Mouse (Mus musculus) telencephalon, adult 2 months (tissue): ENCODE results near the gene Abcf2.

Experiments
- DNase-seq: peaks from one replicate; pipeline ENCODE4 v3.0.0-alpha.2; 2011; ENCODE audit warnings: low read depth, low spot score

Gene Abcf2

GRCm38 (mm10) chr5:24601911-24602750, 24.9 kb upstream of the Abcf2 start:
- DNase-seq: peak; percentile 55

- DNase-seq: no peak
Measured at GRCm38 (mm10) chr5:24601071-24601835, 24.0 kb upstream of the Abcf2 start.

GRCm38 (mm10) chr5:24600236-24600635, 23.0 kb upstream of the Abcf2 start:
- no peak for DNase-seq

DNA sequence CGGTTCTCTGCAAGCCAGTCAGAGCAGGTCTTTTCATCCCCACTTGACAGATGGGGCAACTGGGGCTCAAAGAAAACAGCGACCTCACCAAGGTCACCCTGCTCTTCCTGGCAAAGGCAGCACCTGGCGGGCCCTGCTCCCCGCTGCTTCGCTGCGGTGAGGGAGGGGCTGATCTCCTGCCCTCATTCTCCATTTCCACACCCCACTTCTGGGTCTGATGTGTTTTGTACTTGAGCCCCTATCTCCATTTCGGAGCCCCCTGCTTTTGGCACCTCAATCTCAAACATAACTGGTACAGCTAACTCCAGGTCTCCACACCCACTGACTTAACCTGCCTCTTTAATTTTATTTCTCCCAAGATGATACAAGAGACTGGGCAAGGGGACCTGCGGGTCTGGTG, 21.9 kb upstream of the Abcf2 start:
- DNase-seq: no peak

GRCm38 (mm10) chr5:24598570-24599006, 21.3 kb upstream of the Abcf2 start:
- DNase-seq: no peak

- no peak for DNase-seq
Measured at GRCm38 (mm10) chr5:24597901-24598569, 20.8 kb upstream of the Abcf2 start.

- DNase-seq: peak; percentile 85
Measured at GRCm38 (mm10) chr5:24597221-24597728, 20.0 kb upstream of the Abcf2 start.

DNA sequence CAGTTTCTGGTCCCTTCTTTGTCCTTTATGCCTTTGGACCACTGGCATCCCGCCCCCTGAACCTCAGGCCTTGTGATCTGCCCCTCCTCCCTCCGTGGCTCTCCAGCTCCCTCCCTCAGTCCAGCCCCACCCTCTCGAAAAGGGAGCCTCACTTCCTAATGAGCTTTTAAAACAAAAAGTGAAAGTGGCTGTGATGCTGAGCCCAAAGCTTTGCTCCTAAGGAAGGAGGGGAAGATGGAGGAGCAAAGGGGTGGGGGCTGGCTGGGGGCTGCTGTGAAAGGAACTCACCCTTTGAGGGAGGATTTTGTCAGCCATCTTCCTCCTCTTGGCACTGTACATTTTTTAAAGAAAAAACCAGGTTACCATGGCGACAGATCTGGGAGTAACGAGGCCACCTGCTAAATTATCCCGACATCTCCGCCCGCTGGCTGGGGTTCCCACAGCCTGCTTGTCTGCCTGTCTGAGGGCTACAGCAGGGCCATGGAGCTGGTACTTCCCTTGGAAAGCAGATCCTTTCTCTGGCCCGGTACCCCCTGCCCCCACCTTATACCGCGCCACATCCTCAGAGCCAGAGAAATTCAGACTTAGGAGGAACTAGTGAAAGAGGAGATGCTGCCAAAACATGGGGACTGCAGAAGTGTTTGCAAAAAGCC, 19.4 kb upstream of the Abcf2 start:
- DNase-seq: peak; percentile 84

- no peak for DNase-seq
Measured at GRCm38 (mm10) chr5:24595786-24596380, 18.6 kb upstream of the Abcf2 start.

GRCm38 (mm10) chr5:24595261-24595660, 18.0 kb upstream of the Abcf2 start:
- DNase-seq: no peak

GRCm38 (mm10) chr5:24594346-24594745, 17.1 kb upstream of the Abcf2 start:
- DNase-seq: no peak

DNA sequence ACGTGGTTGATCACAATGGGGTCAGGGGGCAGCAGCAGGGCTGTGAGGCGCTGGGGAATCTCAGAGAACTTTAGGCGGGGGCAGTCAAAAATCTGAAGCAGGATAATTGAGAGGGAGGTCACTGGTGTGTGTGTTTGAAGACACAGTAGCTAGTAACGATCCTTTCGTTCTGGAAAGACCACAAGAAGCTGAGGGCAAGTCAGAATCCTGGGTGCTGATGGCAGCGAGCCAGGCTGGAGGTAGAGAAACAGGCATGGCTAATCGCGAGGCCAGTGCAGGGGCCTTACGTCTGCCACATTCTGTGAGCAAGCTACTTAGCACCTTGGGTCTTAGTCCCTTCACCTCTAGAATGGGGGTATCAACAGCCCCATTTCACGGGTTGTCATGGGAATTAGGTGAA, 16.7 kb upstream of the Abcf2 start:
- no peak for DNase-seq

DNA sequence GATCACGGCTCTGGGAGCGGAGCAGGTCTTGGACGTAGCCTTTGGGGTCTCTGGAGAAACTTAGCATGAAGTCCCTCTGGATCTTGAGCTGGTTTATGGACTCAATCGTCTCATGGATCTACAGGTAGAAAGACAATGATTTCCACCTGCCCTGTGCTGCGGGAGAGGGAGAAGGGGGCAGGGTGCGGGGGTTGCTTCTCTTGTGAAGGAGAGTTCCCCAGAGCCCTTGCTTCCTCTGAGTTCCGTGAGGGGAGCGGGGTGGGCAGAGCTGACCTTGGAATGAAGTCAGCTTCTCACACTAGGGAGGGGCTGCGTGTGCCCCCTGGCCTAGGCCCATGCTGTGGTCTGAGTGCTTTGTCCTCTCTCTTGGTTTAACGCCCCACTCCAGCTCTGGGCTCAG, 16.0 kb upstream of the Abcf2 start:
- no peak for DNase-seq

GRCm38 (mm10) chr5:24592471-24593160, 15.3 kb upstream of the Abcf2 start:
- no peak for DNase-seq

GRCm38 (mm10) chr5:24591796-24592470, 14.7 kb upstream of the Abcf2 start:
- no peak for DNase-seq

GRCm38 (mm10) chr5:24591268-24591721, 14.0 kb upstream of the Abcf2 start:
- no peak for DNase-seq

GRCm38 (mm10) chr5:24589511-24590500, 12.5 kb upstream of the Abcf2 start:
- no peak for DNase-seq

DNA sequence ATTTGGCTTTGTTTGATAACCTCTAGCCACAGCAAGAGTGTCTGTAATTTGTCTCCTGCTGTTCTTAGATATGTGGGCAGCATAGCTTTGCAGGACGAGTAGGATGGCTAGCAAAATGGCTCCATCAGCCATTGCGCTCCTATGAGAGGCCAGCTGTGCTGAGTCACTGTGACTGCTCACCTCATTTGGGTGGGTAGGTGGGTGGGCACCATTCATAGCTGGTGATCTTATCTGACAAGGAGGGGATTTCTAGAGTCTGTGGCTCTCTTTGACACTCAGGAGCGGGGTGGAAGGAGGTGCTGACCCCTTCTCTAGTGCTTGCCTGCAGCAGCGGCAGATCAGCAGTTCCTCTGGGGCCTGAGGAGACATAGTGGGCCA, 9.9 kb upstream of the Abcf2 start:
- DNase-seq: peak; percentile 54
